8 mouse cellular contexts compared by ENCODE assay signal in genomic region chr10:128626311-128627310, GRCm38 (mm10). TPM values are rescaled to one million over a fixed set of nuclear protein-coding genes. Genes with fewer than 3 reads are reported as not detected.
DNase-seq lines count a peak whose midpoint lies in the region; ATAC-seq lines count a peak whose summit lies in the region.

TSS of gene Rps26 (minus strand) at chr10:128626747.

- peak; percentile 95 for DNase-seq in T-cell, adult 2 months (ENCODE audit: low spot score)
- DNase-seq in cerebellum, postnatal 36 days: peak; percentile 81 to 85
- DNase-seq in frontal cortex, postnatal 36 days (ENCODE audit: low spot score in 2 of 2): peak; percentile 84 to 97
- peak; percentile 95 for DNase-seq in left cerebral cortex, adult 11 months (ENCODE audit: low spot score)
- peak; percentile 84 to 88 for DNase-seq in lung, postnatal 4 days
- peak; percentile 97 for DNase-seq in retina, postnatal 7 days (ENCODE audit: low read depth, low spot score)
- peak; percentile 77 for DNase-seq in urinary bladder, adult 2 months (ENCODE audit: low spot score)

- peak within 1 kb of the TSS; percentile 79 for H3K4me3 ChIP-seq in hindbrain, embryonic 15.5 days

- H3K27me3 ChIP-seq in hindbrain, embryonic 15.5 days: no peaks in the 10 kb centered on the region

- ATAC-seq in hindbrain, embryonic 15.5 days (ENCODE audit: low FRiP score, low read depth): peak; percentile 96

- peaks cover 24% of the 10 kb centered on the region for H3K36me3 ChIP-seq in hindbrain, embryonic 15.5 days

- under 1% methylated on average over 40 of the region's 40 CpGs for WGBS in hindbrain, embryonic 15.5 days

- peak within 1 kb of the TSS; percentile 82 for H3K27ac ChIP-seq in hindbrain, embryonic 15.5 days (replicated peaks)

- H3K9ac ChIP-seq in hindbrain, embryonic 15.5 days: peak within 1 kb of the TSS; percentile 89

- H3K4me1 ChIP-seq in hindbrain, embryonic 15.5 days (replicated peaks): peaks cover 9% of the 10 kb centered on the region

- peak within 1 kb of the TSS; percentile 81 for H3K4me2 ChIP-seq in hindbrain, embryonic 15.5 days

- no peaks in the 10 kb centered on the region for H3K9me3 ChIP-seq in hindbrain, embryonic 15.5 days

RNA-seq across cellular contexts. Expression of gene Rps26, which starts in this region (rescaled TPM):
- polyA plus RNA-seq in hindbrain, embryonic 15.5 days (2015; fragmentation: Nextera tagmentation; extraction: Ambion mirVana): 359 and 409 TPM in 2 replicates
- 1,064 and 1,154 TPM in 2 replicates for polyA plus RNA-seq in urinary bladder, adult 2 months (2012; rRNA removed)

Comparison
In these comparisons a context has a peak if more than half of its experiments do, and no peak if none do; other contexts are left out.
1. Peak in every context shown above with its lines: DNase-seq, ATAC-seq, H3K4me3 ChIP-seq and H3K27ac ChIP-seq.